Mouse (Mus musculus): Measurements from ENCODE around the gene Olfr1107. TPM values are rescaled to one million over a fixed set of nuclear protein-coding genes. Genes with fewer than 3 reads are reported as not detected.

Gene Olfr1107
- not detected in 2 replicates for polyA plus RNA-seq (2014; fragmentation: Nextera tagmentation; extraction: Ambion mirVana)

DNA sequence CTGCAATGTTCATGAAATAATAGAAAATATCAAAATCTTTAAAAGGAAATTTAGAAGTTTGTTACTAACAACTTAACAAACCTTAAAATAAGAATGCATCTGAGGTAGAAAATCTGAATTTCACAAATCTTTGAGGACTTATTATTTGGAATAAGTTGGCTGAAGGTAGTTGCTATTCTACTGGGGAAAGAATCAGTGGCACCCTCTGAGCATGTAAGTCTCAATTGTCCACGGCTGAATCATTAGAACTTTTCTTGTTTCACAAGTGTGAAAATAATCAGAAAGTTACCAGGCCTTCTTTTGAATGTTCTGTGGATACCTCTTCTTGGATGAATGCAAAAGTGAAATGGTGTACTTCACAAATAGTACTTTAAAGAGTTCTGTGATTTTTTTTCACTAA is at the start of gene Olfr1107:
Olfr1107 (minus strand) TSS at position 101 of the 400 bp plus-strand sequence.
- ATAC-seq (ENCODE audit: low FRiP score) (no peak), DNase-seq (ENCODE audit: low spot score) (no peak)
- H3K9me3 ChIP-seq (ENCODE audit: control insufficient read depth, low read length): no peaks in the 10 kb centered on the region
- H3K4me1 ChIP-seq (replicated peaks; ENCODE audit: control insufficient read depth, insufficient read depth, low read length): no peaks in the 10 kb centered on the region
- WGBS: 83% methylated on average over 1 of the region's 1 CpGs
- H3K36me3 ChIP-seq (ENCODE audit: control insufficient read depth, insufficient read depth, low read length): no peaks in the 10 kb centered on the region
- no peak within 1 kb of the TSS for H3K27ac ChIP-seq (ENCODE audit: low read depth, low read length)
- no peak within 1 kb of the TSS for H3K4me2 ChIP-seq (replicated peaks; ENCODE audit: low read depth, low read length)
- H3K4me3 ChIP-seq (ENCODE audit: low read depth, low read length): no peak within 1 kb of the TSS
- H3K27me3 ChIP-seq (ENCODE audit: control insufficient read depth, insufficient read depth, low read length): no peaks in the 10 kb centered on the region
- no peak within 1 kb of the TSS for H3K9ac ChIP-seq (ENCODE audit: low read depth, low read length)

DNA sequence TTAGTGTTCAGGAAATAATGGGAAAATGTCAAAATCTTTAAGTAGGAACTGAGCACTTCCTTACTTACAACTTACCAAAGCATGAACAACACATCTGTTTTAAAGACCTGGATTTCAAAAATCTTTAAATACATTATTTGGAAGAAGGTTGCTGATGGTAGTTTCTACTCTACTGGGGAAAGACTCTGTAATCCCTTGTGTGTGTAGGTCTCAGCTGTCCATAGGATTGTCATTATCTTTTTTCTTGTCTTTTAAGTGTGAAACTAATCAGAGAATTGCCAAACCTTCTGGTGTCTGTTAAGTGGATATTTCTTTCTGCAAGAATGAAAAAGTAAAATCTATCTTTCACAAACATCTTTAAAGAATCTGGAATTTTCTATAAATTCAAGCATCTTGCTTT is 38.9 kb upstream of the Olfr1107 start, which contains the start of gene Olfr259:
Olfr259 (minus strand) TSS at position 101 of the 400 bp plus-strand sequence.
- H3K4me1 ChIP-seq (replicated peaks; ENCODE audit: control insufficient read depth, insufficient read depth, low read length): no peaks in the 10 kb centered on the region
- H3K9ac ChIP-seq (ENCODE audit: low read depth, low read length): no peak within 1 kb of the TSS
- H3K4me3 ChIP-seq (ENCODE audit: low read depth, low read length): no peak within 1 kb of the TSS
- ATAC-seq (ENCODE audit: low FRiP score) (no peak), DNase-seq (ENCODE audit: low spot score) (peak; percentile 3)
- no peak within 1 kb of the TSS for H3K27ac ChIP-seq (ENCODE audit: low read depth, low read length)
- no peaks in the 10 kb centered on the region for H3K36me3 ChIP-seq (ENCODE audit: control insufficient read depth, insufficient read depth, low read length)
- H3K9me3 ChIP-seq (ENCODE audit: control insufficient read depth, low read length): no peaks in the 10 kb centered on the region
- H3K27me3 ChIP-seq (ENCODE audit: control insufficient read depth, insufficient read depth, low read length): no peaks in the 10 kb centered on the region
- H3K4me2 ChIP-seq (replicated peaks; ENCODE audit: low read depth, low read length): no peak within 1 kb of the TSS

DNA sequence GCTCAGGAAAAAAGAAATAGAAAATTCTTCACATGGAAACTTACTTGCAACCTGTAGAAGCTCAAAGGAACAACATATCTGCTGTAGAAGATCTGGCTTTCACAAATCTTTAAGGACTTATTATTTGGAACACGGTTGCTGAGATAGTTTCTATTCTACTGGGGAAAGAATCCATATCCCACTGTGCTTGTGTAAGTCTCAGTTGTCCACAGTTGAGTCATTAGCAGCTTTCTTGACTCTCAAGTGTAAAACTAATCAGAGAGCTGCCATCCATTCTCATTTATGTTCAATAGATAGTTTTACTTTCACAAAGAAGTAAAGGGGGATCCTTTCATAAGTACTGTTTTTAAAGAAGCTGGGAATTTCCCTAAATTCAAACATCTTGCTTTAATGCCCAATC is 20.3 kb upstream of the Olfr1107 start, which contains the start of gene Olfr1109:
Olfr1109 (minus strand) TSS at position 101 of the 400 bp plus-strand sequence.
- Histone ChIP-seq H3K4me3 (ENCODE audit: low read depth, low read length) (no peak within 1 kb of the TSS), H3K9ac (ENCODE audit: low read depth, low read length) (no peak within 1 kb of the TSS), H3K9me3 (ENCODE audit: control insufficient read depth, low read length) (no peaks in the 10 kb centered on the region), H3K36me3 (ENCODE audit: control insufficient read depth, insufficient read depth, low read length) (no peaks in the 10 kb centered on the region), H3K27ac (ENCODE audit: low read depth, low read length) (no peak within 1 kb of the TSS), H3K4me2 (replicated peaks; ENCODE audit: low read depth, low read length) (no peak within 1 kb of the TSS), H3K4me1 (replicated peaks; ENCODE audit: control insufficient read depth, insufficient read depth, low read length) (no peaks in the 10 kb centered on the region), H3K27me3 (ENCODE audit: control insufficient read depth, insufficient read depth, low read length) (no peaks in the 10 kb centered on the region)
- ATAC-seq (ENCODE audit: low FRiP score): no peak
- DNase-seq (ENCODE audit: low spot score): no peak
- 68% methylated on average over 1 of the region's 1 CpGs for WGBS

DNA sequence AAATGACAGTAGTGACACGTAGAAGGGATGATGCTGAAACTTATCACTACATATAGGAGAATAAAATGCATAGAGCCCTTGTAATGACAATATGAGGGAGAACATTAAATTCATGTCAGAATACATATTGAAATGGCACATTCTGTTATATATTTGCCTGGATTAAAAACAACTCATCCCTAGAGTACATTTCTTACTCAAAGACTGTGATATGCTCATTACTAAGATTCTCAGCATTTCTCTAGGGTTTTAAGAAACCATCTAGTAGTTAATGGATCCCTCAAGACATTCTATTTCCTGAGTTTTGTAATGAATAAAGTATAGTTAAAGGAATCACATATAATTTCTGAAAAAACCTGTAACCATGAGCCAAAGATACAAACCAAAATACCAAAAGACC is 23.4 kb downstream of the Olfr1107 start, which contains the start of gene Olfr1106:
Olfr1106 (minus strand) TSS at position 101 of the 400 bp plus-strand sequence.
- Histone ChIP-seq H3K9me3 (ENCODE audit: control insufficient read depth, low read length) (no peaks in the 10 kb centered on the region), H3K27me3 (ENCODE audit: control insufficient read depth, insufficient read depth, low read length) (no peaks in the 10 kb centered on the region), H3K4me1 (replicated peaks; ENCODE audit: control insufficient read depth, insufficient read depth, low read length) (no peaks in the 10 kb centered on the region), H3K4me3 (ENCODE audit: low read depth, low read length) (no peak within 1 kb of the TSS), H3K36me3 (ENCODE audit: control insufficient read depth, insufficient read depth, low read length) (no peaks in the 10 kb centered on the region), H3K27ac (ENCODE audit: low read depth, low read length) (no peak within 1 kb of the TSS), H3K4me2 (replicated peaks; ENCODE audit: low read depth, low read length) (no peak within 1 kb of the TSS), H3K9ac (ENCODE audit: low read depth, low read length) (no peak within 1 kb of the TSS)
- ATAC-seq (ENCODE audit: low FRiP score) (no peak), DNase-seq (ENCODE audit: low spot score) (no peak)
- 80% methylated on average over 1 of the region's 1 CpGs for WGBS

DNA sequence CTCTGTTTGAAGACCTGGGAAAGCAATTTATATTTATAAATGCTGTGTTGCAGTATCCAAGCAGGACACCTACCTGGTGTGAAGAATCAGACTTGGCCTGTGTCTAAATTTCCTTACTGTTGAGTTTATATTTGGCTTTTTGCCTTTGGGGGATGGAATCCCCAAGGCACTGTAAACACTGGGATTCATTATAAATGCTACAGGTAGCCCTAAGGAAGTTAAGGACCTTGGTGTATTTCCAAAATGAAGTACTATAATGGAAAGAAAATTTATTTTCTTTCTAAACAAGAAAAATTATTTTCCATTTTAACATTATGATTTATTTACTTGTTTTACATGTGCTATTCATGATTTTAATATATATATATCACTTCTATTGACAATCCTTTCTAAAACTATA is 39.2 kb downstream of the Olfr1107 start, which contains the start of gene Olfr1105:
Olfr1105 (minus strand) TSS at position 101 of the 400 bp plus-strand sequence.
- Histone ChIP-seq H3K9ac (ENCODE audit: low read depth, low read length) (no peak within 1 kb of the TSS), H3K4me1 (replicated peaks; ENCODE audit: control insufficient read depth, insufficient read depth, low read length) (no peaks in the 10 kb centered on the region), H3K9me3 (ENCODE audit: control insufficient read depth, low read length) (no peaks in the 10 kb centered on the region), H3K27ac (ENCODE audit: low read depth, low read length) (no peak within 1 kb of the TSS), H3K27me3 (ENCODE audit: control insufficient read depth, insufficient read depth, low read length) (no peaks in the 10 kb centered on the region), H3K4me2 (replicated peaks; ENCODE audit: low read depth, low read length) (no peak within 1 kb of the TSS), H3K4me3 (ENCODE audit: low read depth, low read length) (no peak within 1 kb of the TSS), H3K36me3 (ENCODE audit: control insufficient read depth, insufficient read depth, low read length) (no peaks in the 10 kb centered on the region)
- no peak for ATAC-seq (ENCODE audit: low FRiP score)
- no peak for DNase-seq (ENCODE audit: low spot score)

DNA sequence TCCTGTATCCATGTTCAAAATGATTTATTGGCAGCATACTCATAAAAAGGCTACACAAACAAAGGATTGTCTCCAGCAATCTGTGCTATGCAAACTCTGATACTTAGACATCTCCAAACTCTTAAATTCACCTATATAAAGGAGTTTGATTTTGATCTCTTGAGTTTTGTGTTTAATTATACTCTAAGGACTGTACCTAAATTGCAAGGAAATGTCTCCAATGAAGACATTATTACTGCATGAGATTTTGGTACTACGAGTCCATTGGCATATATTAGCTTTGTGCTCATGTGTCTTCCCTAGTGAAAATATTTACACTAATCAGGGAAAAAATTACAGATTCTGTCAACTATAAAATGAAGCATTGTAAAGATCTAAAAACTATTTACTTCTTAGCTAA is 48.6 kb downstream of the Olfr1107 start, which contains the start of gene Olfr1104:
Olfr1104 (minus strand) TSS at position 101 of the 400 bp plus-strand sequence.
- Histone ChIP-seq H3K9ac (ENCODE audit: low read depth, low read length) (no peak within 1 kb of the TSS), H3K4me1 (replicated peaks; ENCODE audit: control insufficient read depth, insufficient read depth, low read length) (no peaks in the 10 kb centered on the region), H3K9me3 (ENCODE audit: control insufficient read depth, low read length) (no peaks in the 10 kb centered on the region), H3K27me3 (ENCODE audit: control insufficient read depth, insufficient read depth, low read length) (no peaks in the 10 kb centered on the region), H3K36me3 (ENCODE audit: control insufficient read depth, insufficient read depth, low read length) (no peaks in the 10 kb centered on the region), H3K4me3 (ENCODE audit: low read depth, low read length) (no peak within 1 kb of the TSS), H3K4me2 (replicated peaks; ENCODE audit: low read depth, low read length) (no peak within 1 kb of the TSS), H3K27ac (ENCODE audit: low read depth, low read length) (no peak within 1 kb of the TSS)
- 89% methylated on average over 1 of the region's 1 CpGs for WGBS
- ATAC-seq (ENCODE audit: low FRiP score) (no peak), DNase-seq (ENCODE audit: low spot score) (no peak)

Other genes starting within 250 kb of the Olfr1107 start
- gene Olfr1095, start 224.1 kb downstream of the Olfr1107 start, polyA plus RNA-seq (2014; fragmentation: Nextera tagmentation; extraction: Ambion mirVana): not detected in 2 replicates
- gene Gm13723, start 201.0 kb downstream of the Olfr1107 start, polyA plus RNA-seq (2014; fragmentation: Nextera tagmentation; extraction: Ambion mirVana): not detected in 2 replicates
- not detected in 2 replicates for gene Olfr1097, start 183.6 kb downstream of the Olfr1107 start, polyA plus RNA-seq (2014; fragmentation: Nextera tagmentation; extraction: Ambion mirVana)
- not detected in 2 replicates for gene Olfr1098, start 151.3 kb downstream of the Olfr1107 start, polyA plus RNA-seq (2014; fragmentation: Nextera tagmentation; extraction: Ambion mirVana)
- not detected in 2 replicates for gene Olfr1099, start 115.1 kb downstream of the Olfr1107 start, polyA plus RNA-seq (2014; fragmentation: Nextera tagmentation; extraction: Ambion mirVana)
- not detected in 2 replicates for gene Olfr1100, start 95.9 kb downstream of the Olfr1107 start, polyA plus RNA-seq (2014; fragmentation: Nextera tagmentation; extraction: Ambion mirVana)
- not detected in 2 replicates for gene Olfr1101, start 84.6 kb downstream of the Olfr1107 start, polyA plus RNA-seq (2014; fragmentation: Nextera tagmentation; extraction: Ambion mirVana)
- not detected in 2 replicates for gene Olfr1102, start 77.4 kb downstream of the Olfr1107 start, polyA plus RNA-seq (2014; fragmentation: Nextera tagmentation; extraction: Ambion mirVana)
- not detected in 2 replicates for gene Olfr1104, start 48.7 kb downstream of the Olfr1107 start, polyA plus RNA-seq (2014; fragmentation: Nextera tagmentation; extraction: Ambion mirVana)
- not detected in 2 replicates for gene Olfr1105, start 39.3 kb downstream of the Olfr1107 start, polyA plus RNA-seq (2014; fragmentation: Nextera tagmentation; extraction: Ambion mirVana)
- not detected in 2 replicates for gene Olfr1106, start 23.5 kb downstream of the Olfr1107 start, polyA plus RNA-seq (2014; fragmentation: Nextera tagmentation; extraction: Ambion mirVana)
- not detected in 2 replicates for gene Olfr1109, start 20.2 kb upstream of the Olfr1107 start, polyA plus RNA-seq (2014; fragmentation: Nextera tagmentation; extraction: Ambion mirVana)
- gene Olfr259, start 38.8 kb upstream of the Olfr1107 start, polyA plus RNA-seq (2014; fragmentation: Nextera tagmentation; extraction: Ambion mirVana): not detected in 2 replicates
- gene Olfr1110, start 64.5 kb upstream of the Olfr1107 start, polyA plus RNA-seq (2014; fragmentation: Nextera tagmentation; extraction: Ambion mirVana): not detected in 2 replicates
- gene Olfr1111, start 76.8 kb upstream of the Olfr1107 start, polyA plus RNA-seq (2014; fragmentation: Nextera tagmentation; extraction: Ambion mirVana): not detected in 2 replicates
- not detected in 2 replicates for gene Olfr1112, start 112.0 kb upstream of the Olfr1107 start, polyA plus RNA-seq (2014; fragmentation: Nextera tagmentation; extraction: Ambion mirVana)
- gene Olfr1113, start 133.2 kb upstream of the Olfr1107 start, polyA plus RNA-seq (2014; fragmentation: Nextera tagmentation; extraction: Ambion mirVana): not detected in 2 replicates
- not detected in 2 replicates for gene Olfr1115, start 172.2 kb upstream of the Olfr1107 start, polyA plus RNA-seq (2014; fragmentation: Nextera tagmentation; extraction: Ambion mirVana)
- not detected in 2 replicates for gene Olfr1116, start 191.7 kb upstream of the Olfr1107 start, polyA plus RNA-seq (2014; fragmentation: Nextera tagmentation; extraction: Ambion mirVana)
- gene Olfr1118, start 231.8 kb upstream of the Olfr1107 start, polyA plus RNA-seq (2014; fragmentation: Nextera tagmentation; extraction: Ambion mirVana): not detected in 2 replicates

Measured in hindbrain, embryonic 11.5 days (tissue).